Mouse (Mus musculus): ENCODE measurements at regions not wholly inside any gene's neighbourhood (a gene's known extent, or its start where the extent isn't known, plus 50 kb on each side); places are given as distances from the start of the nearest gene placed in this dataset.

DNA sequence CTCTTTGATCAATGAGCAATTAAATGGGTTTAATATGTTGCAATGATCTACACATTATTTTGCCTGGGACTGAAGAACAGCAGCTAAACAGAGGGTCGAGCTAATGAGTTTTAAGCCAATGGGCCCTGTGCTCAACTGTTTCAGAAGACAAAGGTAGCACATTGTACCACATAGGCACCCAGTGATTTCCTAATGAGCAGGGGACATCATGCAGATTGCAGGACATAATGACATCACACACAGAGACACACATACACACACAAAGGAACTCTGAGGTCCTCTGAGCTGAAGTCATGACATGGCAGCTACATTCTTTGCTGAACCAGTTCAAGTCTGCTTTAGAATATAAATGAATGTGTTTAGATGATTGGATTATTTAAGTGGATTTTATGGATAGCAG is 71.9 kb downstream of the Zfp330 start:
- ChIA-PET CTCF (interaction anchor here in 1 of 4 experiments (0.7 kb wide), 1 partner anchor 9 kb away, joined by 6 read pairs; no protein-coding TSS in a partner anchor), POLR2A (no interaction called here)

- ChIA-PET POLR2A (no interaction called here), CTCF (no interaction called here)
Observed at GRCm38 (mm10) chr8:82700471-82700870, 73.5 kb downstream of the Zfp330 start.

- ChIA-PET POLR2A (no interaction called here), CTCF (no interaction called here)
Observed at GRCm38 (mm10) chr8:82699221-82699620, 74.7 kb downstream of the Zfp330 start.

- ChIA-PET POLR2A (no interaction called here), CTCF (no interaction called here)
Observed at GRCm38 (mm10) chr8:82698071-82698470, 75.9 kb downstream of the Zfp330 start.

GRCm38 (mm10) chr8:82693086-82693485 is 80.9 kb downstream of the Zfp330 start:
- ChIA-PET CTCF (interaction anchor here in 1 of 4 experiments (0.6 kb wide), 1 partner anchor 50 kb away, joined by 5 read pairs; no protein-coding TSS in a partner anchor), POLR2A (no interaction called here)

DNA sequence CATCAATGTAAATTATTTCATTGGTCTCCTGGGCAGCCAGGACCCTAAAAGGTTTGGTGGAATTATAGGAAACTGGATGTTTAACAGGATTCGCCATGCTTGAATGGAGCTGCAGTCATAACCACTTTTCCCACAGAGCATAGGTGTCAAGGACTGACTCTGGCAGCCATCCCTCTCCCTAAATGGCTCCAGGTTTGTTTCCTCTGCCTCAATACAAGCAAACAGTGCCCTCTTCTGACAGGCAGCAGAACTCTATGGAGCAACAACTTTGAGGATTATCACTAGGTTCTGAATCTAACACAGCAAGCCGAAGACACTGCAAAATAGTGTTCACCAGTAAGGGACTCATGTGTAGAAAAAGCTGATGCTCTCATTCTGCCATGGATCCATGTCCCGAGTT is 84.6 kb downstream of the Zfp330 start:
- POLR2A ChIA-PET = interaction anchor here in 1 of 4 experiments (0.6 kb wide), 1 partner anchor 600 kb away, joined by 4 read pairs; no protein-coding TSS in a partner anchor
- CTCF ChIA-PET = interaction anchor here in 1 of 4 experiments (0.6 to 1.1 kb wide), 3 partner anchors 22 to 1340 kb away, joined by 3 to 4 read pairs (median 4); no protein-coding TSS in a partner anchor

GRCm38 (mm10) chr8:82685966-82686365 is 88.0 kb downstream of the Zfp330 start:
- POLR2A ChIA-PET = interaction anchor here in 1 of 4 experiments (0.9 kb wide), 1 partner anchor 17 kb away, joined by 3 read pairs; no protein-coding TSS in a partner anchor

GRCm38 (mm10) chr8:82678793-82679192 is 95.2 kb downstream of the Zfp330 start:
- CTCF ChIA-PET = no interaction called here

More at GRCm38 (mm10) chr8:82685966-82686365, 88.0 kb downstream of the Zfp330 start:
- CTCF ChIA-PET = no interaction called here

GRCm38 (mm10) chr8:82677781-82678180 is 96.2 kb downstream of the Zfp330 start:
- ChIA-PET POLR2A (no interaction called here), CTCF (no interaction called here)

More at GRCm38 (mm10) chr8:82678793-82679192, 95.2 kb downstream of the Zfp330 start:
- POLR2A ChIA-PET = no interaction called here

DNA sequence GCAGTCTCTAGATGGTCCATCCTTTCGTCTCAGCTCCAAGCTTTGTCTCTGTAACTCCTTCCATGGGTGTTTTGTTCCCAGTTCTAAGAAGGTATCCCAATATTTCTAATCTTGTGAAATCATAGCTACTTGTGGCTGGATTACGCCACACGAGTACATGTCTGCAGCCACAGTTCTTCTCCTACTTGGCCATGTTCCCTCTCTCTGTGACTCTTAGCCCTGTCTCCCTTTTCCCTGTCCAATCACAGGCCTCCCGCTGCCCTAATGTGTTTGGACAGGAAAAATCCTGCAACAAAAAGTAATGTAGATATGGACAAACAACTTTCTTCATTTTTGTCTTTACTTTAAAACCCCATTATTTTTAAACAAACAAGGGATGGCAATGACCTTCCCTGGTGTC is 104.7 kb downstream of the Zfp330 start:
- CTCF ChIA-PET = no interaction called here

GRCm38 (mm10) chr8:82665131-82665530 is 108.8 kb downstream of the Zfp330 start:
- POLR2A ChIA-PET = no interaction called here
- CTCF ChIA-PET = no interaction called here

More for the DNA sequence above, 104.7 kb downstream of the Zfp330 start:
- POLR2A ChIA-PET = interaction anchor here in 1 of 4 experiments (1.1 kb wide), 1 partner anchor 17 kb away, joined by 3 read pairs; no protein-coding TSS in a partner anchor

DNA sequence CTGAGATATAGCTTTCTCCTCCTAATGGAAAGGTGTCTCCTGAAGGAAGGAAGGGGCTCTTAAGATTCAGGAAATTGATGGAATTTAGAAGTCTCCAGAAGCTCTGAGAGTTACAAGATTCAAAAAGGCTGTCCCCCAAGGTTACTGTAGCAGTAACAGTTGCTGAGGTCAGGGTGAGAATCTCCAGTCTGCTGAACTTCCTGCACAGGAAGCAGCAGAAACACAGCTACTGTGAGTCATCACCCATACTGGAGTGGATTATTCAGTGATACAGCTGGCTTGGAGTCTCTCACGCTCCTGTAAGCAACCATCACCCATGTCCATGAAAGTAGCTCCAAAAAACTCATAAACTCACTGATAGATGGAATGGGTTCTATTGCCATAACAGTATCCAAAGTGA is 133.5 kb downstream of the Zfp330 start:
- ChIA-PET POLR2A (no interaction called here), CTCF (no interaction called here)

DNA sequence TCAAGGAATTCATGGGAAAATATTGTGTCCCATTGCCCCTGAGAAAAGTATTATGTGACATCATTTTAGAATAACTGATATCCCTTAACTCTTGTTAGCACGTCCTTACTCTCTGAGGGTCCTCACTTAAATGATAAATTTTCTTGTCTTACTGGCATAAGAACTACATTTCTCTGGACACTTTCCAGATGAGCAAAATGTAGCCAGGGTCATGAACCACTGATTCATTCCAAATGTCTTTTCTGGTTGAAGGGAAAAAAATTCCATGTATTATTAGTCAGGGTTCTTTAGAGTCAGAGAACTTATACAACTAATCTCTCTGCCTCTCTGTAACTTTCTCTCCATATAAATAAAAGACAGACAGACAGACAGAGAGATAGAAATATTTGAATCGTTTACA is 143.5 kb downstream of the Zfp330 start:
- ChIA-PET CTCF (no interaction called here), POLR2A (no interaction called here)

DNA sequence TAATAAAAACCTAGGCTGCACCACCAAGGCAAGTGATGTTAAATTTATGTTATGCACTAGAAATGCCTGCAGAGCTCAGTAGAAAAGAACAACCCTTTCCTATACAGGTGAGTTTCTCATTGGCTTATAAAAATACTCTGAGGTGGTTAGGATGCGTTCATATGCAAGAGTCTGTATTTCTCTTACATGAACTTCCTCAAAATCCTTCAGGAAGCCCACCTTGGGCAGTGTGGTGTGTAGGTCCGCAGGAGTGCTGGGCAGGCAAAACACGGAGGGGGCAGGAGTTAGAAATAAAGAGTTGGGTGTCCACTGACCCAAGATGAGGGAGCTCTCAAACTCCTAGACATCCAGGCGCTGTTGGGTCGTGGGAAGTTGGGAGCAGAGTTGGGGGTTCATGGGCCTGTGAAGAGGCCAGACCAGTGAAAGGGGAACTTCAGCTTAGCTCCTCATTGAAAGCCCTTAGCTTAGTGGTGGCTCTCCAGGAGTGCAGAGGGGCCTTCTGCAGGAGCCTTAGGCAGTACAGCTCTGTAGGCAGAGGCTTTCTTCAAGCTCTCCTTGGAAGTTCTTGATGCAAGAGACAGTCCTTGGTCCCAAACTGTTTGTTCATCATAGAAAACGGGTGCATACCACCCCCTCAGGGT is 150.0 kb downstream of the Zfp330 start:
- ChIA-PET POLR2A (no interaction called here), CTCF (no interaction called here)

GRCm38 (mm10) chr8:82618668-82619067 is 155.3 kb downstream of the Zfp330 start:
- ChIA-PET CTCF (interaction anchor here in 1 of 4 experiments (0.6 kb wide), 1 partner anchor 443 kb away, joined by 12 read pairs; no protein-coding TSS in a partner anchor), POLR2A (no interaction called here)

GRCm38 (mm10) chr8:82601556-82601955 is 172.4 kb downstream of the Zfp330 start:
- ChIA-PET POLR2A (no interaction called here), CTCF (no interaction called here)

GRCm38 (mm10) chr8:82573434-82573833 is 170.4 kb upstream of the Il15 start:
- CTCF ChIA-PET = no interaction called here

GRCm38 (mm10) chr8:82538121-82538520 is 135.1 kb upstream of the Il15 start:
- POLR2A ChIA-PET = no interaction called here
- CTCF ChIA-PET = no interaction called here

More at GRCm38 (mm10) chr8:82573434-82573833, 170.4 kb upstream of the Il15 start:
- POLR2A ChIA-PET = no interaction called here

GRCm38 (mm10) chr8:82529153-82529552 is 126.1 kb upstream of the Il15 start:
- ChIA-PET POLR2A (no interaction called here), CTCF (interaction anchor here in 1 of 4 experiments (0.7 kb wide), 1 partner anchor 674 kb away, joined by 3 read pairs; no protein-coding TSS in a partner anchor)

GRCm38 (mm10) chr8:82523866-82524265 is 120.8 kb upstream of the Il15 start:
- POLR2A ChIA-PET = no interaction called here

DNA sequence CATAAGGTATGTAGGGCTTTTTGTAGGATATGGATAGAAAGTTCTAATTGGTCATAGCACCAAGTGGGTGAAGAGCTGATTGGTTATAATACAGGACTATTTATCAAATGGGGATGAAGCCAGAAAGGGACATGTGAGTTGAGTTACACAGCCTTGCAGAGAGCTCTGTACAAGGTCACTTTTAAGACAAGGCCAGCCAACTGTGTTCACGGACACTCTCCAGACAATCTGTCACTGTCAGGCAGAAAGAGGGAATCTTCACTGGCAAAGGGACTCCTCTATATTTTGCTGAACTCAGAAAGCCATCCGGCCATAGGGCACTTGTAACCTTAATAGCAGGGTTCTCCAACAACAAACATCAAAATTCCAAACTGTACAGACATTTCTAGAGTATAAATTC is 95.5 kb upstream of the Il15 start:
- CTCF ChIA-PET = no interaction called here

More at GRCm38 (mm10) chr8:82523866-82524265, 120.8 kb upstream of the Il15 start:
- CTCF ChIA-PET = no interaction called here

More for the DNA sequence above, 95.5 kb upstream of the Il15 start:
- POLR2A ChIA-PET = no interaction called here
